Mouse (Mus musculus): ENCODE measurements around the gene Zc2hc1b.
"Not testable (repeated sequence)": the region's sequence is repeated elsewhere in the genome, so short reads cannot be mapped to it uniquely, and the experiment has no call there.

Zc2hc1b gene

GRCm38 (mm10) chr10:13177973-13178624, at the start of gene Zc2hc1b:
Gene Zc2hc1b, minus strand, starts transcription at chr10:13178023.
- no peak for DNase-seq

- DNase-seq: no peak
Observed at GRCm38 (mm10) chr10:13225377-13226063, 47.7 kb upstream of the Zc2hc1b start.

- DNase-seq: no peak
Observed at GRCm38 (mm10) chr10:13222135-13222534, 44.3 kb upstream of the Zc2hc1b start.

- DNase-seq: no peak
Observed at GRCm38 (mm10) chr10:13220061-13220460, 42.2 kb upstream of the Zc2hc1b start.

- DNase-seq: no peak
Observed at GRCm38 (mm10) chr10:13213956-13214355, 36.1 kb upstream of the Zc2hc1b start.

- no peak for DNase-seq
Observed at GRCm38 (mm10) chr10:13212829-13213228, 35.0 kb upstream of the Zc2hc1b start.

- no peak for DNase-seq
Observed at GRCm38 (mm10) chr10:13212326-13212725, 34.5 kb upstream of the Zc2hc1b start.

- DNase-seq: no peak
Observed at GRCm38 (mm10) chr10:13209930-13210637, 32.3 kb upstream of the Zc2hc1b start.

- DNase-seq: no peak
Observed at GRCm38 (mm10) chr10:13209506-13209905, 31.7 kb upstream of the Zc2hc1b start.

GRCm38 (mm10) chr10:13209061-13209460, 31.2 kb upstream of the Zc2hc1b start:
- DNase-seq: no peak

- no peak for DNase-seq
Observed at GRCm38 (mm10) chr10:13201741-13202293, 24.0 kb upstream of the Zc2hc1b start.

GRCm38 (mm10) chr10:13200862-13201261, 23.0 kb upstream of the Zc2hc1b start:
- DNase-seq: no peak

GRCm38 (mm10) chr10:13199234-13199633, 21.4 kb upstream of the Zc2hc1b start:
- DNase-seq: no peak

- DNase-seq: no peak
Observed at GRCm38 (mm10) chr10:13196872-13197507, 19.2 kb upstream of the Zc2hc1b start.

- DNase-seq: not testable (repeated sequence)
Observed at GRCm38 (mm10) chr10:13193496-13193895, 15.7 kb upstream of the Zc2hc1b start.

GRCm38 (mm10) chr10:13192731-13193351, 15.0 kb upstream of the Zc2hc1b start, which contains the start of gene Ltv1:
Gene Ltv1, minus strand, starts transcription at chr10:13193168.
- DNase-seq: peak; percentile 95 to 99

GRCm38 (mm10) chr10:13189881-13190280, 12.1 kb upstream of the Zc2hc1b start:
- DNase-seq: no peak

- no peak for DNase-seq
Observed at GRCm38 (mm10) chr10:13186754-13187153, 8.9 kb upstream of the Zc2hc1b start.

- no peak for DNase-seq
Observed at GRCm38 (mm10) chr10:13184170-13184766, 6.4 kb upstream of the Zc2hc1b start.

GRCm38 (mm10) chr10:13180211-13180610, 2.4 kb upstream of the Zc2hc1b start:
- no peak for DNase-seq

GRCm38 (mm10) chr10:13175866-13176265, 2.0 kb downstream of the Zc2hc1b start:
- DNase-seq: no peak

GRCm38 (mm10) chr10:13172798-13173221, 5.0 kb downstream of the Zc2hc1b start:
- peak in 1 of 2 experiments; percentile 8 for DNase-seq

Data from cerebellum, postnatal 25 days (tissue).